Mouse (Mus musculus) intestine, postnatal 0 days (tissue): Measurements from ENCODE around the gene Mydgf. TPM values are rescaled to one million over a fixed set of nuclear protein-coding genes. Genes with fewer than 3 reads are reported as not detected.

Experiments used
- ATAC-seq: fragments of 200-750 bp; cut with Nextera tagmentation; 2 replicates; pipeline ENCODE4 v1.8.0; 2017; ENCODE audit warnings: mild to moderate bottlenecking, moderate TSS enrichment, moderate library complexity
- H3K27ac ChIP-seq: fragments of 300-500 bp; sonication (generic); 2 replicates; pipeline ENCODE4 v1.5.1; 2014; ENCODE audit warnings: mild to moderate bottlenecking, low read depth, low read length, moderate library complexity
- H3K27me3 ChIP-seq: fragments of 300-500 bp; sonication (generic); replicated peaks from 2 replicates; pipeline ENCODE4 v1.6.1; 2014; ENCODE audit warnings: low read length, mixed read lengths; ENCODE audit not compliant: control insufficient read depth, insufficient read depth
- H3K36me3 ChIP-seq: fragments of 300-500 bp; sonication (generic); 2 replicates; pipeline ENCODE4 v1.6.1; 2014; ENCODE audit warnings: mild to moderate bottlenecking, moderate library complexity; ENCODE audit not compliant: control insufficient read depth, insufficient read depth
- H3K4me1 ChIP-seq: fragments of 300-500 bp; sonication (generic); replicated peaks from 2 replicates; pipeline ENCODE4 v1.6.1; 2014; ENCODE audit warnings: antibody characterized with exemption, low read length, mixed read lengths; ENCODE audit not compliant: control insufficient read depth, insufficient read depth
- H3K4me2 ChIP-seq: fragments of 300-500 bp; sonication (generic); replicated peaks from 2 replicates; pipeline ENCODE4 v1.6.1; 2014; ENCODE audit warnings: low read depth, mild to moderate bottlenecking, moderate library complexity
- H3K4me3 ChIP-seq: fragments of 300-500 bp; sonication (generic); 2 replicates; pipeline ENCODE4 v1.5.1; 2014; ENCODE audit warnings: low read depth, low read length
- H3K9ac ChIP-seq: fragments of 300-500 bp; sonication (generic); 2 replicates; pipeline ENCODE4 v1.6.1; 2014; ENCODE audit warnings: mild to moderate bottlenecking, low read depth, low read length
- H3K9me3 ChIP-seq: fragments of 300-500 bp; sonication (generic); 2 replicates; pipeline ENCODE4 v1.6.1; 2016; ENCODE audit warnings: mixed run types; ENCODE audit not compliant: control insufficient read depth
- CTCF ChIP-seq: sonication (generic); IDR thresholded peaks from 2 replicates; pipeline ENCODE4 v1.5.1; 2016; ENCODE audit warnings: low read depth, mild to moderate bottlenecking, control low read depth, antibody characterized with exemption, moderate library complexity
- WGBS: fragments of 180-500 bp; shearing (Covaris S2); extraction: QIAGEN DNeasy Blood & Tissue Kit; methylation state at CpG from one replicate; pipeline ENCODE4 v1.1.7; 2014; 5-methylcytosine and 5-hydroxymethylcytosine counted together
- polyA plus RNA-seq: library from polyadenylated mRNA; unstranded; fragments of >200 nt; fragmentation: Nextera tagmentation; extraction: Ambion mirVana; gene quantifications from 2 replicates; pipeline ENCODE4 v1.2.1, GENCODE M21; 2015

The Mydgf gene
- polyA plus RNA-seq, 1 experiment from 2014 or later = 90.5 TPM

- H3K9ac ChIP-seq = no peak overlapping the region
- H3K4me3 ChIP-seq = no peak overlapping the region
- ATAC-seq = no peak
- H3K27ac ChIP-seq = peak overlapping the region; percentile 46; the same call in 1 of the 2 replicates
- H3K36me3 ChIP-seq = peaks cover 54% of the 10 kb centered on the region
- no peaks in the 10 kb centered on the region for H3K27me3 ChIP-seq
- no peaks in the 10 kb centered on the region for H3K9me3 ChIP-seq
- H3K4me1 ChIP-seq = no peaks in the 10 kb centered on the region
- 0 out of 2 replicates have a peak overlapping the region, but pooled peaks have one; percentile 27 for H3K4me2 ChIP-seq
- no peak for TF ChIP-seq CTCF
- 40% methylated on average over 11 of the region's 11 CpGs for WGBS
Observed at GRCm38 (mm10) chr17:56185281-56186141, 1.8 kb upstream of the Mydgf start.

- Histone ChIP-seq H3K4me1 (no peaks in the 10 kb centered on the region), H3K4me2 (peak overlapping the region; percentile 86), H3K36me3 (peaks cover 55% of the 10 kb centered on the region), H3K9ac (peak overlapping the region; percentile 87), H3K27ac (peak overlapping the region; percentile 75), H3K27me3 (no peaks in the 10 kb centered on the region), H3K4me3 (peak overlapping the region; percentile 94), H3K9me3 (no peaks in the 10 kb centered on the region)
- 1% methylated on average over 14 of the region's 14 CpGs for WGBS
- TF ChIP-seq CTCF = no peak
- ATAC-seq = peak; percentile 39
Observed at GRCm38 (mm10) chr17:56182975-56183657, 604 bp downstream of the Mydgf start.

GRCm38 (mm10) chr17:56175416-56175815 is 8.3 kb downstream of the Mydgf start:
- Histone ChIP-seq H3K9me3 (no peaks in the 10 kb centered on the region), H3K4me3 (no peak overlapping the region), H3K27ac (no peak overlapping the region), H3K27me3 (no peaks in the 10 kb centered on the region), H3K4me1 (no peaks in the 10 kb centered on the region), H3K9ac (no peak overlapping the region), H3K36me3 (peaks cover 51% of the 10 kb centered on the region), H3K4me2 (no peak overlapping the region)
- no peak for TF ChIP-seq CTCF
- ATAC-seq = no peak
- WGBS = 99% methylated on average over 3 of the region's 3 CpGs

- TF ChIP-seq CTCF = no peak
- H3K27ac ChIP-seq = no peak overlapping the region
- H3K36me3 ChIP-seq = peaks cover 32% of the 10 kb centered on the region
- no peak overlapping the region for H3K4me3 ChIP-seq
- H3K9me3 ChIP-seq = no peaks in the 10 kb centered on the region
- no peaks in the 10 kb centered on the region for H3K27me3 ChIP-seq
- H3K9ac ChIP-seq = no peak overlapping the region
- ATAC-seq = no peak
- 52% methylated on average over 10 of the region's 10 CpGs for WGBS
- H3K4me2 ChIP-seq = no peak overlapping the region
- no peaks in the 10 kb centered on the region for H3K4me1 ChIP-seq
Observed at GRCm38 (mm10) chr17:56173401-56174046, 10.2 kb downstream of the Mydgf start.

- no peak for TF ChIP-seq CTCF
- WGBS = 94% methylated on average over 17 of the region's 17 CpGs
- H3K27ac ChIP-seq = no peak overlapping the region
- H3K36me3 ChIP-seq = peaks cover 16% of the 10 kb centered on the region
- H3K4me1 ChIP-seq = no peaks in the 10 kb centered on the region
- H3K27me3 ChIP-seq = no peaks in the 10 kb centered on the region
- no peak overlapping the region for H3K4me2 ChIP-seq
- ATAC-seq = no peak
- no peak overlapping the region for H3K4me3 ChIP-seq
- no peaks in the 10 kb centered on the region for H3K9me3 ChIP-seq
- no peak overlapping the region for H3K9ac ChIP-seq
Observed at GRCm38 (mm10) chr17:56171881-56172280, 11.8 kb downstream of the Mydgf start.

GRCm38 (mm10) chr17:56171456-56171855 is 12.3 kb downstream of the Mydgf start:
- 76% methylated on average over 9 of the region's 9 CpGs for WGBS
- ATAC-seq = no peak
- no peak overlapping the region for H3K9ac ChIP-seq
- peaks cover 12% of the 10 kb centered on the region for H3K36me3 ChIP-seq
- H3K9me3 ChIP-seq = no peaks in the 10 kb centered on the region
- H3K27ac ChIP-seq = no peak overlapping the region
- TF ChIP-seq CTCF = no peak
- no peaks in the 10 kb centered on the region for H3K27me3 ChIP-seq
- no peaks in the 10 kb centered on the region for H3K4me1 ChIP-seq
- no peak overlapping the region for H3K4me3 ChIP-seq
- no peak overlapping the region for H3K4me2 ChIP-seq
